In the genomic region with DNA sequence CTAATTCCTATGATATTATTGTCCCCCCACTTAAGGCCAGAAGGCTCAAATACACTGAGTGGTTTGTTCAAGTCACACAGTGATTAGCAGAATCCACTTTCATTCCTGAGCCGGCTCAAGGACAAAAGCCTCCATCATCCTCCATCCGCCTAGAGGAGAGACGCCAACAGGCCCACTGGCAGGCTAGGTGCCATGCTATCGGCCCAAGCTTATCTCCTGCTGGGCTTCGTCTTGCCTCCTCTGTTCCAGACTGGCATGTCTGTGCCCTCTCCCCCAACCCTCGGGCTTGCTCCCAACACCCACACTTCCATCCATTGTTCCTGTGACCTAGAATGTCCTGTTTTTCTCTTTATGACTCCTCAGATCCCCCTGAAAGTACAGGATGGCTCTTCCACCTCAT, we compare ENCODE assay signal across 36 mouse cellular contexts. TPM values are rescaled to one million over a fixed set of nuclear protein-coding genes. Genes with fewer than 3 reads are reported as not detected.
"Had no signal": no experiment of that assay in that cellular context is flagged by ENCODE, and none has a peak within 500 bp of the region (broad histone marks: within the 10 kb centered on the region; RNA-seq: fewer than 3 reads in every experiment).

No protein-coding gene starts in this region.

- H3K9me3 ChIP-seq: heart, embryonic 10.5 days; heart, embryonic 12.5 days; hindbrain, embryonic 13.5 days; hindbrain, embryonic 15.5 days; kidney, embryonic 15.5 days; limb, embryonic 10.5 days; limb, embryonic 12.5 days had no signal

- H3K36me3 ChIP-seq: heart, embryonic 10.5 days; heart, embryonic 12.5 days; hindbrain, embryonic 13.5 days; hindbrain, embryonic 15.5 days; kidney, embryonic 15.5 days; limb, embryonic 10.5 days; limb, embryonic 12.5 days had no signal

- H3K4me3 ChIP-seq: heart, embryonic 10.5 days; heart, embryonic 12.5 days; hindbrain, embryonic 13.5 days; hindbrain, embryonic 15.5 days; kidney, embryonic 15.5 days; layer of hippocampus, adult 2 months; left cerebral cortex, adult 2 months; limb, embryonic 10.5 days; limb, embryonic 12.5 days had no signal

- ATAC-seq: forebrain, postnatal 0 days; hindbrain, postnatal 0 days; intestine, embryonic 16.5 days had no signal

- DNase-seq: forebrain, postnatal 0 days; gastrocnemius, postnatal 14 days; gastrocnemius, postnatal 36 days; heart, adult 18-20 months; heart, postnatal 10 days; kidney, adult 11 months; kidney, adult 2 months; kidney, adult 9 months; kidney, postnatal 14 days; kidney, postnatal 36 days; liver had no signal

- H3K4me1 ChIP-seq: hindbrain, embryonic 13.5 days; hindbrain, embryonic 15.5 days; kidney, embryonic 15.5 days; limb, embryonic 10.5 days; limb, embryonic 12.5 days had no signal

- H3K9ac ChIP-seq: forebrain, postnatal 0 days; heart, embryonic 12.5 days; hindbrain, embryonic 13.5 days; hindbrain, embryonic 15.5 days; kidney, embryonic 15.5 days; limb, embryonic 12.5 days had no signal

- H3K4me2 ChIP-seq: heart, embryonic 12.5 days; hindbrain, embryonic 13.5 days; hindbrain, embryonic 15.5 days; kidney, embryonic 15.5 days; limb, embryonic 12.5 days had no signal

- H3K27ac ChIP-seq: heart, embryonic 10.5 days; hindbrain, embryonic 13.5 days; hindbrain, embryonic 15.5 days; hindbrain, postnatal 0 days; kidney, embryonic 15.5 days; kidney, postnatal 0 days; layer of hippocampus, adult 2 months; left cerebral cortex, adult 2 months; limb, embryonic 10.5 days; limb, embryonic 12.5 days had no signal

RNA-seq across cellular contexts. Expression of a gene that starts 8.0 kb away (rescaled TPM):
- total RNA-seq: forebrain, postnatal 0 days; gastrocnemius, adult 18-20 months; gastrocnemius, adult 8-10 months; gastrocnemius, postnatal 14 days; gastrocnemius, postnatal 36 days; heart, adult 18-20 months; heart, adult 8-10 months; heart, postnatal 10 days; heart, postnatal 25 days; hematopoietic stem cell, adult 5-6 weeks; hindbrain, postnatal 0 days; layer of hippocampus, adult 2 months; layer of hippocampus, postnatal 10 days; layer of hippocampus, postnatal 25 days; left cerebral cortex, adult 2 months; left cerebral cortex, postnatal 14 days; left cerebral cortex, postnatal 36 days had no signal
- polyA plus RNA-seq: forebrain, postnatal 0 days; gonadal fat pad, adult 2 months; heart, embryonic 10.5 days; heart, embryonic 12.5 days; heart, embryonic 14.5 days; heart, embryonic 16.5 days; hindbrain, embryonic 13.5 days; hindbrain, embryonic 15.5 days; hindbrain, postnatal 0 days; intestine, embryonic 14.5 days; intestine, embryonic 16.5 days; kidney, adult 2 months; kidney, embryonic 15.5 days; kidney, postnatal 0 days had no signal
